Mouse (Mus musculus) olfactory bulb, adult 2 months (tissue): Measurements from ENCODE around the gene Ip6k1.

ENCODE experiments used
- CTCF ChIP-seq: fragments of 200-500 bp; IDR thresholded peaks from 2 replicates; pipeline ENCODE4 v1.5.1; 2012; ENCODE audit warnings: low read depth, mild to moderate bottlenecking, low read length, moderate library complexity; ENCODE audit not compliant: insufficient read depth
- POLR2A ChIP-seq: fragments of 200-500 bp; IDR thresholded peaks from 2 replicates; pipeline ENCODE4 v1.6.1; 2012; ENCODE audit warnings: mild to moderate bottlenecking, low read depth, low read length, moderate library complexity; ENCODE audit not compliant: insufficient read depth

DNA sequence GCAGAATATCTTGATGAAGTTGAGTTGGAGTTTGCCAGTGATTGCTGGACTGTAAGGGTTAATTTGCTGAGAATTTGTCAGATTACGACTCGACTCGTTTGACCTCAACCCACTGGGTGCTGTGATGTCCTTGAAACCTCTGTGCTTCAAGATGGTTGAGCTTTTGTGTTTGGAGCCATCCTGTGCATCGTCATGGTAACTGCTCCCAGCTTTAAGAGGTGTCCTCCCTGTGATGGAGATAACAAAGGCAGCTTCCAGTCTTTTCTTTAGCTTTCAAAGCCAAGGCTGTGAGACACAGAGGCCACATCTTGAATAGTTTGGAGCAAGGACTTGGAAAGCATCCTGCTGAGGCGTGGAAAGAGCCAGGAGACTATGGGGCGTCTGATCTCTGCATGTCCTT, 45.2 kb upstream of the Ip6k1 start:
- TF ChIP-seq POLR2A (no peak), CTCF (no peak)
